8 mouse cellular contexts compared by ENCODE assay signal in the genomic region with DNA sequence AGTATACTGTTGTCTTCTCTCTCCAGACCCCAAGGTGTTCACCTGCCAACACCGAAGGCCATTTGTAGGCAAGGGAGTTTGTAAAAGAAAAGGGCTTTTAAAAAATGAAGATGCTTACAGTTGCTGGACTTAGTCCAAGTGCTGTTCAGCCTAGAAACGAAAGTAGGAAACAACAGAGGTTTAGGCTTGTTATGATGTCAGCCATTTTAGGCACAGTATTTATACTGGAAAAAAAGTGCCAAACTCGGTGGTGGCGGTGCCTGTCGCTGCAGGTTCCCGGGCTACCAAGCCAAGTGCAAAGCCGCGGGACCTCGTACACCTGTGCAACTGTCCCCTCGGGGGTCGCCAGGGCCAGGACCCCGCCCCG. TPM values are rescaled to one million over a fixed set of nuclear protein-coding genes. Genes with fewer than 3 reads are reported as not detected.
A peak's percentile ranks its signal among the peaks of the same experiment; 100 is the strongest.
DNase-seq lines count a peak whose midpoint lies in the region; ATAC-seq and TF ChIP-seq lines count a peak whose summit lies in the region.

No protein-coding gene starts in this region.

- no peaks in the 10 kb centered on the region for H3K27me3 ChIP-seq in heart, embryonic 10.5 days (ENCODE audit: insufficient read depth, poor library complexity, severe bottlenecking)
- H3K27me3 ChIP-seq in CH12.LX (replicated peaks): no peaks in the 10 kb centered on the region
- no peaks in the 10 kb centered on the region for H3K27me3 ChIP-seq in embryonic facial prominence, embryonic 15.5 days
- H3K27me3 ChIP-seq in intestine, embryonic 16.5 days (replicated peaks; ENCODE audit: control insufficient read depth, insufficient read depth, low read length): no peaks in the 10 kb centered on the region
- no peaks in the 10 kb centered on the region for H3K27me3 ChIP-seq in midbrain, embryonic 11.5 days (ENCODE audit: control insufficient read depth, insufficient read depth, low read length)

- TF ChIP-seq RAD21 in CH12.LX (IDR thresholded peaks at IDR 0.05; ENCODE audit: low read depth, low read length): no peak

- no peak for TF ChIP-seq POLR2A in CH12.LX (IDR thresholded peaks at IDR 0.05; ENCODE audit: low read depth, low read length)

- no peak for TF ChIP-seq CTCF in CH12.LX (conservative IDR thresholded peaks at IDR 0.05 in 1 of 2, IDR thresholded peaks at IDR 0.05 in 1 of 2; ENCODE audit: low read depth in 2 of 2, low read length in 2 of 2)

- no peak; the same call in 1 of the 2 replicates for ATAC-seq in embryonic facial prominence, embryonic 15.5 days (ENCODE audit: insufficient number of reproducible peaks, low FRiP score, low TSS enrichment, low read depth)
- peak; percentile 52 for ATAC-seq in intestine, embryonic 16.5 days
- no peak for ATAC-seq in midbrain, embryonic 11.5 days (ENCODE audit: low FRiP score)

- under 1% methylated on average over 13 of the region's 13 CpGs for WGBS in heart, embryonic 10.5 days
- WGBS in embryonic facial prominence, embryonic 15.5 days: under 1% methylated on average over 13 of the region's 13 CpGs
- WGBS in intestine, embryonic 16.5 days: under 1% methylated on average over 13 of the region's 13 CpGs
- WGBS in midbrain, embryonic 11.5 days: 2% methylated on average over 13 of the region's 13 CpGs

- peaks cover 46% of the 10 kb centered on the region for H3K79me2 ChIP-seq in CH12.LX (replicated peaks; ENCODE audit: control insufficient read depth, extremely low read depth, insufficient read depth, poor library complexity, severe bottlenecking)

- no peak for DNase-seq in heart, embryonic 10.5 days (ENCODE audit: low spot score)
- DNase-seq in heart, postnatal 14 days: no peak
- peak; percentile 37 for DNase-seq in CH12.LX (ENCODE audit: extremely low read depth)
- DNase-seq in midbrain, embryonic 11.5 days (ENCODE audit: low spot score, missing footprints): peak; percentile 95
- no peak for DNase-seq in urinary bladder, adult 2 months (ENCODE audit: low spot score)
- DNase-seq in B cell, adult 2 months: no peak

- peak overlapping the region; percentile 97 for H3K9ac ChIP-seq in CH12.LX (ENCODE audit: insufficient read depth, low read depth)
- H3K9ac ChIP-seq in embryonic facial prominence, embryonic 15.5 days: peak overlapping the region; percentile 98
- H3K9ac ChIP-seq in intestine, embryonic 16.5 days (ENCODE audit: low read depth, low read length): peak overlapping the region; percentile 98
- peak overlapping the region; percentile 78 for H3K9ac ChIP-seq in midbrain, embryonic 11.5 days (ENCODE audit: low read length)

- peak overlapping the region; percentile 99 for H3K27ac ChIP-seq in heart, embryonic 10.5 days
- peak overlapping the region; percentile 84 for H3K27ac ChIP-seq in CH12.LX (ENCODE audit: insufficient read depth, low read depth)
- H3K27ac ChIP-seq in embryonic facial prominence, embryonic 15.5 days (replicated peaks): peak overlapping the region; percentile 98
- H3K27ac ChIP-seq in intestine, embryonic 16.5 days (ENCODE audit: low read length): peak overlapping the region; percentile 98
- peak overlapping the region; percentile 72 for H3K27ac ChIP-seq in midbrain, embryonic 11.5 days (ENCODE audit: low read depth, low read length)

- in situ Hi-C loops in CH12.LX (cut with MboI; ENCODE audit: low pct_ligation_motif_present, low pct_unique_long_range_greater_than_20kb, low sequenced_read_pairs): no loop called here

- H3K4me2 ChIP-seq in CH12.LX (ENCODE audit: insufficient read depth, low read depth, poor library complexity, severe bottlenecking): peak overlapping the region; percentile 71; the same call in 1 of the 2 replicates
- H3K4me2 ChIP-seq in embryonic facial prominence, embryonic 15.5 days (replicated peaks): peak overlapping the region; percentile 48
- H3K4me2 ChIP-seq in intestine, embryonic 16.5 days (ENCODE audit: low read depth, low read length): peak overlapping the region; percentile 66
- peak overlapping the region; percentile 61 for H3K4me2 ChIP-seq in midbrain, embryonic 11.5 days

- no peak for TF ChIP-seq EP300 in CH12.LX (IDR thresholded peaks at IDR 0.05; ENCODE audit: low read length)

- no peaks in the 10 kb centered on the region for H3K9me3 ChIP-seq in heart, embryonic 10.5 days
- no peaks in the 10 kb centered on the region for H3K9me3 ChIP-seq in CH12.LX (replicated peaks; ENCODE audit: low read length)
- no peaks in the 10 kb centered on the region for H3K9me3 ChIP-seq in embryonic facial prominence, embryonic 15.5 days (replicated peaks)
- H3K9me3 ChIP-seq in intestine, embryonic 16.5 days (ENCODE audit: control insufficient read depth, low read length): no peaks in the 10 kb centered on the region
- no peaks in the 10 kb centered on the region for H3K9me3 ChIP-seq in midbrain, embryonic 11.5 days (ENCODE audit: control insufficient read depth, low read length)

- peaks cover 24% of the 10 kb centered on the region for H3K4me1 ChIP-seq in heart, embryonic 10.5 days
- H3K4me1 ChIP-seq in CH12.LX (ENCODE audit: control insufficient read depth in 1 of 2, insufficient read depth in 2 of 2): peaks cover 14 to 72% of the 10 kb centered on the region in 2 experiments
- H3K4me1 ChIP-seq in embryonic facial prominence, embryonic 15.5 days: peaks cover 38% of the 10 kb centered on the region
- peaks cover 22% of the 10 kb centered on the region for H3K4me1 ChIP-seq in intestine, embryonic 16.5 days (ENCODE audit: control insufficient read depth, insufficient read depth, low read length)
- peaks cover 4% of the 10 kb centered on the region; the same call in 1 of the 2 replicates for H3K4me1 ChIP-seq in midbrain, embryonic 11.5 days (ENCODE audit: control insufficient read depth, insufficient read depth, low read length)

- dilution Hi-C loops in CH12.LX (cut with MboI; ENCODE audit: extremely low pct_ligation_motif_present, extremely low pct_unique_long_range_greater_than_20kb, low sequenced_read_pairs): no loop called here

- peak overlapping the region; percentile 96 for H3K4me3 ChIP-seq in heart, embryonic 10.5 days
- H3K4me3 ChIP-seq in CH12.LX (replicated peaks in 1 of 3; ENCODE audit: low read depth in 2 of 3, low read length in 2 of 3, poor library complexity in 1 of 3): peak overlapping the region; percentile 81 to 99 (median 88)
- peak overlapping the region; percentile 99 for H3K4me3 ChIP-seq in embryonic facial prominence, embryonic 15.5 days (replicated peaks)
- H3K4me3 ChIP-seq in intestine, embryonic 16.5 days (ENCODE audit: low read length): peak overlapping the region; percentile 87
- H3K4me3 ChIP-seq in midbrain, embryonic 11.5 days (ENCODE audit: low read depth, low read length): peak overlapping the region; percentile 58

- intact Hi-C loops in heart, postnatal 14 days (cut with DNase I): loop anchor here (2.0 to 5.0 kb wide), 2 partner anchors 90 to 123 kb away; no protein-coding TSS in a partner anchor

- peaks cover 6% of the 10 kb centered on the region; the same call in 1 of the 2 replicates for H3K36me3 ChIP-seq in heart, embryonic 10.5 days
- peaks cover 10 to 23% of the 10 kb centered on the region in 2 experiments for H3K36me3 ChIP-seq in CH12.LX (replicated peaks in 1 of 2; ENCODE audit: control insufficient read depth in 1 of 2, insufficient read depth in 1 of 2, low read length in 1 of 2)
- 0 out of 2 replicates have a peak, but pooled peaks cover 11% of the 10 kb centered on the region for H3K36me3 ChIP-seq in embryonic facial prominence, embryonic 15.5 days
- 0 out of 2 replicates have a peak, but pooled peaks cover 2% of the 10 kb centered on the region for H3K36me3 ChIP-seq in intestine, embryonic 16.5 days (ENCODE audit: control insufficient read depth, insufficient read depth, low read length)
- H3K36me3 ChIP-seq in midbrain, embryonic 11.5 days (ENCODE audit: control insufficient read depth, insufficient read depth, low read length): no peaks in the 10 kb centered on the region

TF ChIP-seq in CH12.LX, 34 proteins besides CTCF, POLR2A, EP300 and RAD21:
- TF ChIP-seq ELF1 (IDR thresholded peaks at IDR 0.05; ENCODE audit: low read depth, low read length): no peak
- TF ChIP-seq UBTF (IDR thresholded peaks at IDR 0.05; ENCODE audit: low read depth, low read length): peak; percentile 85; the same call in 1 of the 2 replicates
- no peak for TF ChIP-seq TBP (conservative IDR thresholded peaks at IDR 0.05; ENCODE audit: low read depth, low read length)
- TF ChIP-seq SIN3A (IDR thresholded peaks at IDR 0.05; ENCODE audit: low read length): peak; percentile 15; the same call in 1 of the 2 replicates
- peak; percentile 43; the same call in 1 of the 2 replicates for TF ChIP-seq ZNF384 (IDR thresholded peaks at IDR 0.05; ENCODE audit: low read depth, low read length)
- TF ChIP-seq IRF4 (IDR thresholded peaks at IDR 0.05; ENCODE audit: low read depth, low read length): no peak
- no peak for TF ChIP-seq TCF12 (IDR thresholded peaks at IDR 0.05; ENCODE audit: low read depth, low read length)

RNA-seq across cellular contexts. Expression of gene Itm2b, which starts 0.6 kb away (rescaled TPM):
- polyA plus RNA-seq in heart, embryonic 10.5 days (2016; fragmentation: Nextera tagmentation; extraction: Ambion mirVana): 330 and 384 TPM in 2 replicates
- 100 to 1,000 TPM; 584 to 674 TPM for total RNA-seq in heart, postnatal 14 days (2021)
- total RNA-seq in CH12.LX (2012; rRNA removed) (191 and 305 TPM in 2 replicates), CH12.LX (2014; rRNA removed) (190 and 212 TPM in 2 replicates)
- 234 and 254 TPM in 2 replicates for polyA plus RNA-seq in CH12.LX (2012; ENCODE audit: insufficient read length, low read depth)
- polyA plus RNA-seq in embryonic facial prominence, embryonic 15.5 days (2015; fragmentation: Nextera tagmentation; extraction: Ambion mirVana): 1,155 and 1,174 TPM in 2 replicates
- polyA plus RNA-seq in intestine, embryonic 16.5 days (2015; fragmentation: Nextera tagmentation; extraction: Ambion mirVana): 702 and 717 TPM in 2 replicates
- polyA plus RNA-seq in midbrain, embryonic 11.5 days (2014; fragmentation: Nextera tagmentation; extraction: Ambion mirVana): 325 and 356 TPM in 2 replicates
- 1,620 and 1,700 TPM in 2 replicates for polyA plus RNA-seq in urinary bladder, adult 2 months (2012; rRNA removed)

RNA-seq across cellular contexts. Expression of gene Rb1, which starts 58.9 kb away (rescaled TPM):
- polyA plus RNA-seq in heart, embryonic 10.5 days (2016; fragmentation: Nextera tagmentation; extraction: Ambion mirVana): 7.7 and 9.5 TPM in 2 replicates
- total RNA-seq in heart, postnatal 14 days (2021): 10 to 100 TPM; 20.0 to 23.8 TPM
- 10.7 and 15.2 TPM in 2 replicates for total RNA-seq in CH12.LX (2012; rRNA removed)
- total RNA-seq in CH12.LX (2014; rRNA removed): 16.7 and 19.3 TPM in 2 replicates
- polyA plus RNA-seq in CH12.LX (2012; ENCODE audit: insufficient read length, low read depth): 13.6 TPM in 2 replicates
- polyA plus RNA-seq in embryonic facial prominence, embryonic 15.5 days (2015; fragmentation: Nextera tagmentation; extraction: Ambion mirVana): 23.8 and 25.6 TPM in 2 replicates
- polyA plus RNA-seq in intestine, embryonic 16.5 days (2015; fragmentation: Nextera tagmentation; extraction: Ambion mirVana): 13.0 and 14.9 TPM in 2 replicates
- 41.4 and 49.2 TPM in 2 replicates for polyA plus RNA-seq in midbrain, embryonic 11.5 days (2014; fragmentation: Nextera tagmentation; extraction: Ambion mirVana)
- 12.8 and 13.7 TPM in 2 replicates for polyA plus RNA-seq in urinary bladder, adult 2 months (2012; rRNA removed)

Comparison
In these comparisons a context has a peak if more than half of its experiments do, and no peak if none do; other contexts are left out.
1. DNase-seq: peak in CH12.LX (single experiment) and midbrain, embryonic 11.5 days (single experiment); none in heart, embryonic 10.5 days (single experiment), heart, postnatal 14 days (0 of 2), urinary bladder, adult 2 months (single experiment) and B cell, adult 2 months (0 of 2).
2. Peak in every context shown above with its lines, with median percentiles within 50 percentile points of each other: H3K27ac ChIP-seq, H3K4me3 ChIP-seq, H3K4me2 ChIP-seq and H3K9ac ChIP-seq.